Mouse (Mus musculus): ENCODE data around the gene Ube3c. TPM values are rescaled to one million over a fixed set of nuclear protein-coding genes. Genes with fewer than 3 reads are reported as not detected.
"Not testable (repeated sequence)": the region's sequence is repeated elsewhere in the genome, so short reads cannot be mapped to it uniquely, and the experiment has no call there.

The Ube3c gene
- total and polyA plus RNA-seq, 3 experiments, result 14.9 to 38.9 (median 37.1) TPM

- DNase-seq, result no peak
- no peaks in the 10 kb centered on the region; the same call in 1 of the 2 replicates for H3K4me1 ChIP-seq (ENCODE audit: control insufficient read depth, insufficient read depth, low read length)
- intact Hi-C loops (cut with DNase I), result no loop called here
- no peaks in the 10 kb centered on the region for H3K27me3 ChIP-seq (ENCODE audit: control insufficient read depth, insufficient read depth, low read length)
- no peak overlapping the region for H3K9ac ChIP-seq (ENCODE audit: low read depth, low read length)
- H3K79me2 ChIP-seq (replicated peaks; ENCODE audit: control insufficient read depth, insufficient read depth, low read length), result peaks cover 3% of the 10 kb centered on the region; the same call in 1 of the 2 replicates
- TF ChIP-seq CTCF (IDR thresholded peaks at IDR 0.05) (no peak), EP300 (IDR thresholded peaks at IDR 0.05; ENCODE audit: insufficient read depth, low read depth, low read length) (no peak), POLR2A (IDR thresholded peaks at IDR 0.05; ENCODE audit: insufficient read depth, low read depth, low read length) (no peak)
- no peak overlapping the region for H3K4me3 ChIP-seq
- 96% methylated on average over 4 of the region's 4 CpGs for WGBS
- no peak overlapping the region for H3K27ac ChIP-seq
- no peaks in the 10 kb centered on the region for H3K36me3 ChIP-seq (ENCODE audit: control insufficient read depth, insufficient read depth, low read length)
Observed at GRCm38 (mm10) chr5:29577795-29578631, 9.0 kb downstream of the Ube3c start.

- Histone ChIP-seq H3K36me3 (ENCODE audit: control insufficient read depth, insufficient read depth, low read length) (0 out of 2 replicates have a peak, but pooled peaks cover 3% of the 10 kb centered on the region), H3K4me1 (ENCODE audit: control insufficient read depth, insufficient read depth, low read length) (peaks cover 2% of the 10 kb centered on the region), H3K79me2 (replicated peaks; ENCODE audit: control insufficient read depth, insufficient read depth, low read length) (peaks cover 1% of the 10 kb centered on the region; the same call in 1 of the 2 replicates), H3K27me3 (ENCODE audit: control insufficient read depth, insufficient read depth, low read length) (no peaks in the 10 kb centered on the region), H3K4me3 (no peak overlapping the region), H3K27ac (no peak overlapping the region), H3K9ac (ENCODE audit: low read depth, low read length) (no peak overlapping the region)
- WGBS, result 34% methylated on average over 2 of the region's 2 CpGs
- intact Hi-C loops (cut with DNase I), result no loop called here
- TF ChIP-seq CTCF (IDR thresholded peaks at IDR 0.05), result no peak
- TF ChIP-seq EP300 (IDR thresholded peaks at IDR 0.05; ENCODE audit: insufficient read depth, low read depth, low read length), result no peak
- no peak for TF ChIP-seq POLR2A (IDR thresholded peaks at IDR 0.05; ENCODE audit: insufficient read depth, low read depth, low read length)
- no peak for DNase-seq
Observed at GRCm38 (mm10) chr5:29583880-29584595, 15.0 kb downstream of the Ube3c start.

- H3K4me1 ChIP-seq (ENCODE audit: control insufficient read depth, insufficient read depth, low read length); H3K4me3 ChIP-seq; intact Hi-C loops (cut with DNase I); H3K27me3 ChIP-seq (ENCODE audit: control insufficient read depth, insufficient read depth, low read length); H3K36me3 ChIP-seq (ENCODE audit: control insufficient read depth, insufficient read depth, low read length); DNase-seq; H3K79me2 ChIP-seq (replicated peaks; ENCODE audit: control insufficient read depth, insufficient read depth, low read length); H3K9ac ChIP-seq (ENCODE audit: low read depth, low read length); H3K27ac ChIP-seq: not testable (repeated sequence)
- WGBS, result 99% methylated on average over 7 of the region's 7 CpGs
Observed at GRCm38 (mm10) chr5:29592161-29592560, 23.1 kb downstream of the Ube3c start.

GRCm38 (mm10) chr5:29606546-29606945, 37.5 kb downstream of the Ube3c start:
- H3K4me3 ChIP-seq, result no peak overlapping the region
- WGBS, result 80% methylated on average over 2 of the region's 2 CpGs
- H3K36me3 ChIP-seq (ENCODE audit: control insufficient read depth, insufficient read depth, low read length), result no peaks in the 10 kb centered on the region; the same call in 1 of the 2 replicates
- TF ChIP-seq CTCF (IDR thresholded peaks at IDR 0.05) (no peak), EP300 (IDR thresholded peaks at IDR 0.05; ENCODE audit: insufficient read depth, low read depth, low read length) (no peak), POLR2A (IDR thresholded peaks at IDR 0.05; ENCODE audit: insufficient read depth, low read depth, low read length) (no peak)
- no peaks in the 10 kb centered on the region for H3K79me2 ChIP-seq (replicated peaks; ENCODE audit: control insufficient read depth, insufficient read depth, low read length)
- no peak overlapping the region for H3K9ac ChIP-seq (ENCODE audit: low read depth, low read length)
- no peak for DNase-seq
- no peak overlapping the region for H3K27ac ChIP-seq
- intact Hi-C loops (cut with DNase I), result no loop called here
- no peaks in the 10 kb centered on the region for H3K4me1 ChIP-seq (ENCODE audit: control insufficient read depth, insufficient read depth, low read length)
- H3K27me3 ChIP-seq (ENCODE audit: control insufficient read depth, insufficient read depth, low read length), result no peaks in the 10 kb centered on the region

- TF ChIP-seq EP300 (IDR thresholded peaks at IDR 0.05; ENCODE audit: insufficient read depth, low read depth, low read length), result no peak
- no peak for TF ChIP-seq POLR2A (IDR thresholded peaks at IDR 0.05; ENCODE audit: insufficient read depth, low read depth, low read length)
- TF ChIP-seq CTCF (IDR thresholded peaks at IDR 0.05), result no peak
- H3K36me3 ChIP-seq (ENCODE audit: control insufficient read depth, insufficient read depth, low read length), result no peaks in the 10 kb centered on the region
- intact Hi-C loops (cut with DNase I), result no loop called here
- no peaks in the 10 kb centered on the region for H3K27me3 ChIP-seq (ENCODE audit: control insufficient read depth, insufficient read depth, low read length)
- H3K9ac ChIP-seq (ENCODE audit: low read depth, low read length), result no peak overlapping the region
- no peak overlapping the region for H3K4me3 ChIP-seq
- DNase-seq, result no peak
- no peaks in the 10 kb centered on the region for H3K79me2 ChIP-seq (replicated peaks; ENCODE audit: control insufficient read depth, insufficient read depth, low read length)
- WGBS, result 81% methylated on average over 10 of the region's 10 CpGs
- H3K27ac ChIP-seq, result no peak overlapping the region
- no peaks in the 10 kb centered on the region for H3K4me1 ChIP-seq (ENCODE audit: control insufficient read depth, insufficient read depth, low read length)
Observed at GRCm38 (mm10) chr5:29625610-29626009, 56.6 kb downstream of the Ube3c start.

GRCm38 (mm10) chr5:29629941-29630340, 60.9 kb downstream of the Ube3c start:
- no peaks in the 10 kb centered on the region; the same call in 1 of the 2 replicates for H3K36me3 ChIP-seq (ENCODE audit: control insufficient read depth, insufficient read depth, low read length)
- no peaks in the 10 kb centered on the region for H3K27me3 ChIP-seq (ENCODE audit: control insufficient read depth, insufficient read depth, low read length)
- DNase-seq, result no peak
- H3K79me2 ChIP-seq (replicated peaks; ENCODE audit: control insufficient read depth, insufficient read depth, low read length), result no peaks in the 10 kb centered on the region
- no peak overlapping the region for H3K4me3 ChIP-seq
- H3K4me1 ChIP-seq (ENCODE audit: control insufficient read depth, insufficient read depth, low read length), result no peaks in the 10 kb centered on the region
- H3K9ac ChIP-seq (ENCODE audit: low read depth, low read length), result no peak overlapping the region
- WGBS, result 96% methylated on average over 2 of the region's 2 CpGs
- no peak overlapping the region for H3K27ac ChIP-seq
- TF ChIP-seq POLR2A (IDR thresholded peaks at IDR 0.05; ENCODE audit: insufficient read depth, low read depth, low read length), result no peak
- no peak for TF ChIP-seq CTCF (IDR thresholded peaks at IDR 0.05)
- TF ChIP-seq EP300 (IDR thresholded peaks at IDR 0.05; ENCODE audit: insufficient read depth, low read depth, low read length), result no peak
- intact Hi-C loops (cut with DNase I), result no loop called here
